Comparison of ENCODE assay signal across 8 mouse cellular contexts in the genomic region with DNA sequence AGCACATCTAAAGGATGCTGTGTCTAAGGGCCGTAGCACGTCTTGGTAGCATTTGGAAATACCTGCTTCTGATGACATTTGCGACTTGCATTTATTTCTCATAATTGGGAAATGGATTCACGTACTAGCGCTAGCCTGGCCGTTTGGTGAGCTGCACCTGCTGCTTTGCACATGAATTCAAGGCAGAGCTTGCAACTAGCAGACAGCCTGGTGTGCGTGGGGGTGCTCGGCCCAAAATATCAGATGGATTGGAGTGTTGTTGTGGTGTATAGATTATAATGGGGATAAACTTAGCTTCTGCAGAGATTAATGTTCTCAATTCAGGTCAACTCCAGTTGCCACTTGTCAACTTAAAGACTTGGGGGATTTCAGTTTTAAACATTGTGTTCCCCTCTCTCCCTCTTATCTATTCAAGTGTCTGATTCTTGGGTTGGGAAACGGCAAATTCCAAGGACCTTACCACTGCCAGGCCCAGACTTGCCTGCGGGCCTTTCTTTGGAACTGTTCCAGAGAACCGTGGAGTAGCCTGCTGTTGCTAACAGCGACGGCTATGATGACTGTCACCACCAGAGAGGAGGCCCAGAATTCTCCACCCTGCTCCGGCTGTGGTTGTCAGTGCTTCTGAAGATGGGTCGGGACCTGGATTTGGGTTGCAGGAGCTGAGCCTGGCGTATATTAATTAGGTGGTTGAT. TPM values are rescaled to one million over a fixed set of nuclear protein-coding genes. Genes with fewer than 3 reads are reported as not detected.
DNase-seq lines count a peak whose midpoint lies in the region; ATAC-seq and TF ChIP-seq lines count a peak whose summit lies in the region.

No protein-coding gene starts in this region.

- H3K9ac ChIP-seq in neural tube, embryonic 13.5 days, result no peak overlapping the region
- no peak overlapping the region for H3K9ac ChIP-seq in neural tube, embryonic 15.5 days (replicated peaks)
- no peak overlapping the region for H3K9ac ChIP-seq in heart, embryonic 15.5 days
- H3K9ac ChIP-seq in intestine, embryonic 16.5 days (ENCODE audit: low read depth, low read length), result no peak overlapping the region

- peak; percentile 75 to 87 for DNase-seq in cerebellum, adult 2 months
- peak; percentile 74 to 88 for DNase-seq in left cerebral cortex, adult 9 months (ENCODE audit: low spot score in 2 of 2)
- DNase-seq in right cerebral cortex, postnatal 25 days, result peak; percentile 81
- DNase-seq in thymus, postnatal 14 days, result no peak

- H3K36me3 ChIP-seq in neural tube, embryonic 13.5 days, result no peaks in the 10 kb centered on the region
- H3K36me3 ChIP-seq in neural tube, embryonic 15.5 days, result no peaks in the 10 kb centered on the region
- no peaks in the 10 kb centered on the region for H3K36me3 ChIP-seq in heart, embryonic 15.5 days
- no peaks in the 10 kb centered on the region for H3K36me3 ChIP-seq in intestine, embryonic 16.5 days (ENCODE audit: control insufficient read depth, insufficient read depth, low read length)

- no peaks in the 10 kb centered on the region for H3K9me3 ChIP-seq in neural tube, embryonic 13.5 days
- H3K9me3 ChIP-seq in neural tube, embryonic 15.5 days (replicated peaks), result no peaks in the 10 kb centered on the region
- no peaks in the 10 kb centered on the region for H3K9me3 ChIP-seq in heart, embryonic 15.5 days (replicated peaks)
- H3K9me3 ChIP-seq in intestine, embryonic 16.5 days (ENCODE audit: control insufficient read depth, low read length), result no peaks in the 10 kb centered on the region

- no peak for TF ChIP-seq POLR2A in cerebellum, adult 2 months (IDR thresholded peaks at IDR 0.05; ENCODE audit: borderline replicate concordance, insufficient read depth, low read length)

- WGBS in neural tube, embryonic 13.5 days, result 62% methylated on average over 16 of the region's 16 CpGs
- 60% methylated on average over 16 of the region's 16 CpGs for WGBS in neural tube, embryonic 15.5 days
- WGBS in cerebellum, adult 2 months, result 36% methylated on average over 16 of the region's 16 CpGs
- WGBS in heart, embryonic 15.5 days, result 40% methylated on average over 16 of the region's 16 CpGs
- WGBS in intestine, embryonic 16.5 days, result 60% methylated on average over 16 of the region's 16 CpGs

- H3K4me1 ChIP-seq in neural tube, embryonic 13.5 days (replicated peaks), result peaks cover 62% of the 10 kb centered on the region
- peaks cover 63% of the 10 kb centered on the region for H3K4me1 ChIP-seq in neural tube, embryonic 15.5 days
- H3K4me1 ChIP-seq in cerebellum, adult 2 months (ENCODE audit: control insufficient read depth, insufficient read depth, low read length), result peaks cover 53% of the 10 kb centered on the region
- peaks cover 53% of the 10 kb centered on the region for H3K4me1 ChIP-seq in heart, embryonic 15.5 days (replicated peaks)
- H3K4me1 ChIP-seq in intestine, embryonic 16.5 days (ENCODE audit: control insufficient read depth, insufficient read depth, low read length), result peaks cover 28% of the 10 kb centered on the region

- H3K27ac ChIP-seq in neural tube, embryonic 13.5 days (replicated peaks), result 0 out of 2 replicates have a peak overlapping the region, but pooled peaks have one; percentile 34
- no peak overlapping the region for H3K27ac ChIP-seq in neural tube, embryonic 15.5 days (replicated peaks)
- 0 out of 2 replicates have a peak overlapping the region, but pooled peaks have one; percentile 9 for H3K27ac ChIP-seq in cerebellum, adult 2 months (ENCODE audit: insufficient read depth, low read length)
- peak overlapping the region; percentile 87 for H3K27ac ChIP-seq in heart, embryonic 15.5 days
- no peak overlapping the region for H3K27ac ChIP-seq in intestine, embryonic 16.5 days (ENCODE audit: low read length)

- no peaks in the 10 kb centered on the region for H3K27me3 ChIP-seq in neural tube, embryonic 13.5 days
- H3K27me3 ChIP-seq in neural tube, embryonic 15.5 days (replicated peaks), result no peaks in the 10 kb centered on the region
- no peaks in the 10 kb centered on the region for H3K27me3 ChIP-seq in cerebellum, adult 2 months (ENCODE audit: control insufficient read depth, insufficient read depth, low read length)
- H3K27me3 ChIP-seq in heart, embryonic 15.5 days, result no peaks in the 10 kb centered on the region
- H3K27me3 ChIP-seq in intestine, embryonic 16.5 days (replicated peaks; ENCODE audit: control insufficient read depth, insufficient read depth, low read length), result no peaks in the 10 kb centered on the region

- ATAC-seq in neural tube, embryonic 13.5 days (ENCODE audit: low read depth), result no peak
- ATAC-seq in neural tube, embryonic 15.5 days (ENCODE audit: low FRiP score), result no peak
- ATAC-seq in heart, embryonic 15.5 days (replicated peaks; ENCODE audit: insufficient number of reproducible peaks, insufficient read depth, low FRiP score, low read depth), result 0 out of 2 replicates have a peak, but pooled peaks have one; percentile 23
- ATAC-seq in intestine, embryonic 16.5 days, result no peak

- no peak overlapping the region for H3K4me2 ChIP-seq in neural tube, embryonic 13.5 days
- no peak overlapping the region for H3K4me2 ChIP-seq in neural tube, embryonic 15.5 days
- H3K4me2 ChIP-seq in heart, embryonic 15.5 days, result 0 out of 2 replicates have a peak overlapping the region, but pooled peaks have one; percentile 17
- H3K4me2 ChIP-seq in intestine, embryonic 16.5 days (ENCODE audit: low read depth, low read length), result no peak overlapping the region

- H3K4me3 ChIP-seq in neural tube, embryonic 13.5 days, result no peak overlapping the region
- H3K4me3 ChIP-seq in neural tube, embryonic 15.5 days (replicated peaks), result no peak overlapping the region
- H3K4me3 ChIP-seq in cerebellum, adult 2 months (replicated peaks; ENCODE audit: insufficient read depth, low read depth, low read length), result no peak overlapping the region
- no peak overlapping the region for H3K4me3 ChIP-seq in heart, embryonic 15.5 days
- no peak overlapping the region for H3K4me3 ChIP-seq in intestine, embryonic 16.5 days (ENCODE audit: low read length)

- TF ChIP-seq CTCF in cerebellum, adult 2 months (IDR thresholded peaks at IDR 0.05; ENCODE audit: borderline replicate concordance, insufficient read depth, low read depth, low read length), result no peak

RNA-seq across cellular contexts. Expression of a gene that starts 42.0 kb away (rescaled TPM):
- 9.8 and 10.1 TPM in 2 replicates for polyA plus RNA-seq in neural tube, embryonic 13.5 days (2015; fragmentation: Nextera tagmentation; extraction: Ambion mirVana)
- polyA plus RNA-seq in neural tube, embryonic 15.5 days (2015; fragmentation: Nextera tagmentation; extraction: Ambion mirVana), result 14.4 and 17.7 TPM in 2 replicates
- 28.4 and 34.8 TPM in 2 replicates for polyA plus RNA-seq in cerebellum, adult 2 months (2012; rRNA removed)
- polyA plus RNA-seq in heart, embryonic 15.5 days (2015; fragmentation: Nextera tagmentation; extraction: Ambion mirVana), result 8.5 and 9.6 TPM in 2 replicates
- polyA plus RNA-seq in intestine, embryonic 16.5 days (2015; fragmentation: Nextera tagmentation; extraction: Ambion mirVana), result 8.6 and 8.9 TPM in 2 replicates

Comparison
In these comparisons a context has a peak if more than half of its experiments do, and no peak if none do; other contexts are left out.
1. H3K27ac ChIP-seq: peak in neural tube, embryonic 13.5 days (single experiment), cerebellum, adult 2 months (single experiment) and heart, embryonic 15.5 days (single experiment); none in neural tube, embryonic 15.5 days (single experiment) and intestine, embryonic 16.5 days (single experiment).